Mouse (Mus musculus) layer of hippocampus, postnatal 10 days (tissue): ENCODE results near the gene Sympk. TPM values are rescaled to one million over a fixed set of nuclear protein-coding genes. Genes with fewer than 3 reads are reported as not detected.

Experiments
- DNase-seq, 2 experiments: peaks; one replicate each; pipeline ENCODE4 v3.0.0; 2021; ENCODE audit warnings: low spot score in 2 of 2
- microRNA-seq, 2 experiments: library from miRNA; unstranded; fragments of <30 nt; microRNA quantifications; one replicate each; pipeline ENCODE4 v1.2.0; 2021
- total RNA-seq, 2 experiments: library from RNA; stranded (reverse); gene quantifications; 2 replicates each; pipeline ENCODE4 v1.2.3; 2021

Sympk gene
- total RNA-seq, 2 experiments from 2014 or later, result 88.4 to 90.2 TPM

GRCm38 (mm10) chr7:19103741-19104140, 79.6 kb downstream of the Sympk start:
- DNase-seq, result no peak

Small RNA genes within 50 kb of the gene (microRNA-seq; reads per million reads assigned to microRNA genes)
- gene Mir3100, result 3.1 to 5.4 reads per million in 2 experiments

Other genes with a start within 250 kb of the Sympk start
- not detected for gene Psg19, start 225.9 kb upstream of the Sympk start, total RNA-seq
- gene Psg17, start 202.8 kb upstream of the Sympk start, total RNA-seq, result not detected
- gene Mill2, start 184.4 kb upstream of the Sympk start, total RNA-seq, result 1 to 10 TPM; 1.5 to 2.2 TPM
- gene Pglyrp1, start 153.0 kb upstream of the Sympk start, total RNA-seq, result 10 to 100 TPM; 22.0 to 27.9 TPM
- 10 to 100 TPM; 11.9 to 14.4 TPM for gene Ccdc61, start 114.0 kb upstream of the Sympk start, total RNA-seq
- gene Nova2, start 98.5 kb upstream of the Sympk start, total RNA-seq, result 100 to 1,000 TPM; 106 to 112 TPM
- 1 to 10 TPM in 1 of 2 experiments, under 1 TPM in 1; 0.91 to 1.3 TPM for gene Nanos2, start 37.0 kb upstream of the Sympk start, total RNA-seq
- gene Mypop, start 33.1 kb upstream of the Sympk start, total RNA-seq, result 10 to 100 TPM; 28.0 to 29.1 TPM
- 10 to 100 TPM; 45.5 to 49.7 TPM for gene Irf2bp1, start 20.3 kb upstream of the Sympk start, total RNA-seq
- gene Foxa3, start 839 bp upstream of the Sympk start, total RNA-seq, result not detected
- gene Rsph6a, start 30.3 kb downstream of the Sympk start, total RNA-seq, result under 1 TPM; 0.21 to 0.58 TPM
- gene Dmwd, start 51.9 kb downstream of the Sympk start, total RNA-seq, result 100 to 1,000 TPM; 141 to 148 TPM
- gene Dmpk, start 59.5 kb downstream of the Sympk start, total RNA-seq, result 10 to 100 TPM; 33.3 to 37.2 TPM
- gene Six5, start 70.2 kb downstream of the Sympk start, total RNA-seq, result 1 to 10 TPM; 2.0 to 2.2 TPM
- gene Gm4969, start 94.0 kb downstream of the Sympk start, total RNA-seq, result 1 to 10 TPM; 1.1 to 1.7 TPM
- 10 to 100 TPM; 11.5 to 13.9 TPM for gene Fbxo46, start 95.5 kb downstream of the Sympk start, total RNA-seq
- gene Qpctl, start 124.9 kb downstream of the Sympk start, total RNA-seq, result 10 to 100 TPM; 20.9 to 22.8 TPM
- gene Snrpd2, start 125.3 kb downstream of the Sympk start, total RNA-seq, result 100 to 1,000 TPM in 1 of 2 experiments, 10 to 100 TPM in 1; 94.1 to 100 TPM
- gene Gipr, start 141.8 kb downstream of the Sympk start, total RNA-seq, result 1 to 10 TPM; 3.0 to 4.1 TPM
- 100 to 1,000 TPM; 183 to 198 TPM for gene Eml2, start 152.0 kb downstream of the Sympk start, total RNA-seq
- gene Gpr4, start 188.2 kb downstream of the Sympk start, total RNA-seq, result 1 to 10 TPM; 3.5 to 3.6 TPM
- 10 to 100 TPM; 36.2 to 37.8 TPM for gene Opa3, start 204.0 kb downstream of the Sympk start, total RNA-seq
- 10 to 100 TPM; 26.4 to 27.3 TPM for gene Vasp, start 247.4 kb downstream of the Sympk start, total RNA-seq